Mouse (Mus musculus) kidney, embryonic 16.5 days (tissue): ENCODE results near the gene Sccpdh. TPM values are rescaled to one million over a fixed set of nuclear protein-coding genes. Genes with fewer than 3 reads are reported as not detected.
A peak's percentile ranks its signal among the peaks of the same experiment; 100 is the strongest.
"Not testable (repeated sequence)": the region's sequence is repeated elsewhere in the genome, so short reads cannot be mapped to it uniquely, and the experiment has no call there.

Experiments
- ATAC-seq: fragments of 200-750 bp; cut with Nextera tagmentation; 2 replicates; pipeline ENCODE4 v1.8.0; 2017; ENCODE audit warnings: moderate TSS enrichment; ENCODE audit not compliant: low FRiP score, low TSS enrichment
- H3K27ac ChIP-seq: fragments of 300-500 bp; sonication (generic); 2 replicates; pipeline ENCODE4 v1.5.1; 2014; ENCODE audit warnings: low read length
- H3K27me3 ChIP-seq: fragments of 300-500 bp; sonication (generic); 2 replicates; pipeline ENCODE4 v1.6.1; 2014; ENCODE audit warnings: low read length, control low read depth, mixed read lengths; ENCODE audit not compliant: insufficient read depth
- H3K36me3 ChIP-seq: fragments of 300-500 bp; sonication (generic); 2 replicates; pipeline ENCODE4 v1.6.1; 2014; ENCODE audit warnings: low read length, control low read depth, mixed read lengths; ENCODE audit not compliant: insufficient read depth
- H3K4me1 ChIP-seq: fragments of 300-500 bp; sonication (generic); 2 replicates; pipeline ENCODE4 v1.6.1; 2014; ENCODE audit warnings: low read length, control low read depth, mixed read lengths; ENCODE audit not compliant: insufficient read depth
- H3K4me2 ChIP-seq: fragments of 300-500 bp; sonication (generic); replicated peaks from 2 replicates; pipeline ENCODE4 v1.6.1; 2014; ENCODE audit warnings: low read depth, low read length
- H3K4me3 ChIP-seq: fragments of 300-500 bp; sonication (generic); 2 replicates; pipeline ENCODE4 v1.5.1; 2014; ENCODE audit warnings: mild to moderate bottlenecking, low read length
- H3K9ac ChIP-seq: fragments of 300-500 bp; sonication (generic); replicated peaks from 2 replicates; pipeline ENCODE4 v1.6.1; 2014; ENCODE audit warnings: low read length
- H3K9me3 ChIP-seq: fragments of 300-500 bp; sonication (generic); 2 replicates; pipeline ENCODE4 v1.6.1; 2016; ENCODE audit warnings: low read length, control low read depth
- WGBS: fragments of 180-500 bp; shearing (Covaris S2); extraction: QIAGEN DNeasy Blood & Tissue Kit; methylation state at CpG from one replicate; pipeline ENCODE4 v1.1.7; 2014; 5-methylcytosine and 5-hydroxymethylcytosine counted together
- polyA plus RNA-seq: library from polyadenylated mRNA; unstranded; fragments of >200 nt; fragmentation: Nextera tagmentation; extraction: Ambion mirVana; gene quantifications from 2 replicates; pipeline ENCODE4 v1.2.1, GENCODE M21; 2015

Sccpdh gene
- polyA plus RNA-seq, 1 experiment from 2014 or later = 76.2 TPM

DNA sequence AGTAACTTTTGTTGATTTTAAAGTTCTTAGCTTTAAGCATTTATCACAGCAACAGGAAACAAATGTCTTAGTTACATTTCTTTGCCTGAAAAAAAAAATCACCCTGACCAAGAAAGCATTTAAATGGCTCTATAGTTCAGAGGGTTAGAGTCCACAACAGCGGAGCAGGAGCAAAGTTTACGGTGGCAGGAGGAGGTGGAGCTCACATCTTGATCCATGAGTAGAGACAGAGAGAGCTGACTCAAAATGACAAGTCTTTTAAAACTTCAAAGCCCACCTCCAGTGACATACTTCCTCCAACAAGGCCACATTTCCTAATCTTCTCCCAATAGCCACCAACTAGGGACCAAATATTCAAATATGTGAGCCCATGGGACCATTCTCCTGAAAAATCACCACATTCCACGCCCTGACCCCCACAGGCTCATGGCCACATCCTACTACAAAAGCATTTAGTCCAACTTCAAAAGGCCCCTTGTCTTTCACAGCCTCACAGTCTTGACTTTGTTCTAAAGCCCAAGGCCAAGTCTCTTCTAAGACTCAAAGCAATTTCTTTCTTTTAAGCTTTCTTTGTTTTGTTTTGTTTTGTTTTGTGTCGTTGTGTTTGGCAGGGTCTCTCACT is 3.6 kb upstream of the Sccpdh start:
- Histone ChIP-seq H3K4me3 (no peak overlapping the region), H3K9ac (no peak overlapping the region), H3K4me1 (peaks cover 4% of the 10 kb centered on the region), H3K27me3 (no peaks in the 10 kb centered on the region), H3K4me2 (no peak overlapping the region), H3K27ac (no peak overlapping the region), H3K36me3 (no peaks in the 10 kb centered on the region), H3K9me3 (no peaks in the 10 kb centered on the region)
- WGBS = 62% methylated on average over 4 of the region's 4 CpGs
- no peak for ATAC-seq

DNA sequence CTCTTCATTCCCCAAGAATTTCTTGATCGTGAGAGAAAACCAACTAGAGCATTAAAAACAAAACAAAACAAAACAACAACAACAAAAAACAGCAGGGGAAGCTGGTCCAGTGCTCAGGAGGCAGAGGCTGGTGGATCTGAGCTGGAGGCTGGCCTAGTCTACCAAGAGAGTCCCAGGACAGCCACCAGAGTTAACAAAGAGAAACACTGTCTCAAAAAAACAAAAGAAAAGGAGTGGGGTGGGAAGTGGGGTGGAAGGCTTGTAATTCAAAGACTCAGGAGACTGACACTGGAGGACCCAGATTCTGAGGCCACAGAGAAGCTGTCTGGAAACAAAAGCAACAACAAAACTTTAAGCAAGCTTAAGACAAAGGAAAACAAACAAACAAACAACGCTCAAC is 1.0 kb upstream of the Sccpdh start:
- no peak for ATAC-seq
- Histone ChIP-seq H3K27ac (no peak overlapping the region), H3K36me3 (peaks cover 5% of the 10 kb centered on the region), H3K9me3 (no peaks in the 10 kb centered on the region), H3K4me3 (no peak overlapping the region), H3K27me3 (no peaks in the 10 kb centered on the region), H3K4me1 (peaks cover 7% of the 10 kb centered on the region), H3K9ac (no peak overlapping the region), H3K4me2 (no peak overlapping the region; the same call in 1 of the 2 replicates)
- WGBS = 64% methylated on average over 2 of the region's 2 CpGs

DNA sequence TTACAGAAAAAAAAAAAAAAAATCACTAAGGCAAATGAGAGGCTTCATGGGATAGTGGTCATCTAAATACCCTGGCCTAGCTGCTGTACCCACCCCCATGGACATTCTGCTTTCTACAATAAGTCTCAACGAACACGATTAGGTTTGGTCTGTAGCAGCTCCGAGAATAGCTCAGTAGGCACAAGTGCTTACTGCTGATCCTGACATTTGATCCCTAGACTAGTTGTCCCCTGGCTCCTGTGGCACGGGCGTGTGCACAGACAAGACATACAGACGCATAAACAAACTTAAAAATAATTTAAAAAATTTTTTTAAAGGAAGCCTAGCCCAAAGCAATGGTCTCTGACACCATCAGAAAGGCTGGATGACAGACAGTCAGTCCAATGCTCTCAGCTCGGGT is 560 bp upstream of the Sccpdh start:
- no peaks in the 10 kb centered on the region for H3K9me3 ChIP-seq
- H3K36me3 ChIP-seq = peaks cover 5% of the 10 kb centered on the region
- peak overlapping the region; percentile 87 for H3K4me2 ChIP-seq
- H3K9ac ChIP-seq = peak overlapping the region; percentile 90
- H3K4me3 ChIP-seq = peak overlapping the region; percentile 76
- H3K27me3 ChIP-seq = no peaks in the 10 kb centered on the region
- H3K4me1 ChIP-seq = peaks cover 7% of the 10 kb centered on the region
- 0 out of 2 replicates have a peak, but pooled peaks have one; percentile 2 for ATAC-seq
- H3K27ac ChIP-seq = peak overlapping the region; percentile 70; the same call in 1 of the 2 replicates
- 9% methylated on average over 7 of the region's 7 CpGs for WGBS

DNA sequence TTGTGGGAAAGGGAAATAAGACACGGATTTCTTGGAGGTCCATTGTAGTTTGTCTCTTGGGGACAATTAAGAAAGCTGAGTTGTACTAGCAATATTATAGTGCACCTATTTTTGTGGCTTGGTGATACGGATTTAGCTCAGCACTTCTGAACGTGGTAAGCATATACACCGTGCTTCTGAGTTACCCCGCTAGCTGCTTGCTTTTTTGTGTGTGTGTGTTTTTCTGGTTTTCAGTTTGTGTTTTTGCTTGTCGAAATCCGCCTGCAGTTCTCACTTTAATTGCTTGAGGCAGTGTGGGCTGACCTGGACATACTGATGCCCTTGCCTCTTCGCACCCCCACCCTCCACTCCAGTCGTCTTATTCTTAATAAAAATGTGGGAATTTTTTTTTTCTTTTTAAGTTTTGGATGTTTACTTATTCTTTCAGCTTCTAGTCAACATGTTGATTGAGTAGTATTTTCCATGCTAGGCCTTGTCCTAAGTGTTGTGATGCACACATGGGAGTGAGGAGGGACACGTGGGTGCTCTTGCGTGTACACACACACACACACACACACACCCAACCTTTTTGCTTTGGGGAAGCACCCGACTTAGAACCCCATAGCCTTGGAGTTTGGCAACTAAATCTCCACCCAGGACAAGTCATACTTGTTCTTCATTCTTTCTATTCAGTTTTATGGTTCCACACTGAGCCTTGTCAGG is 977 bp downstream of the Sccpdh start:
- Histone ChIP-seq H3K27me3 (no peaks in the 10 kb centered on the region), H3K4me1 (peaks cover 7% of the 10 kb centered on the region), H3K4me3 (peak overlapping the region; percentile 76), H3K9me3 (no peaks in the 10 kb centered on the region), H3K36me3 (peaks cover 11% of the 10 kb centered on the region), H3K4me2 (peak overlapping the region; percentile 87), H3K9ac (peak overlapping the region; percentile 90), H3K27ac (peak overlapping the region; percentile 70)
- no peak for ATAC-seq
- WGBS = 19% methylated on average over 12 of the region's 12 CpGs

DNA sequence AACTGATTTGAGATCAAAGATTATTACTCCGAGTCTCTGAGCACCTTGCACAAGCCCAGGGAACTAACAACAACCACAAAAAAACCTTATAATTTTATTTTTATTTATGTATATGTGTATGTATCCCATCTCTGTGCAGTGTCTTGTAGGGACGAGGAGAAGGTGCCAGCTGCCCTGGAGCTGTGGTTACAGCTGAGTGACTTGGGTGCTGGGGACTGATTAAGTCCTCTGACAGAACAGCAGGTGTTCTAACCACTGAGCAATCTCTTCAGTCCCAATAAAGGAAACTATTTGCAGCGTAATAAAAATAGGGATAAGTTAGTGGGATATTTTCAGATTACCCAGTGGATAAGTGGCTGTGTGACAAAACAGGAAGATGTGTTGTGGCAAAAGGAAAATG is 6.3 kb downstream of the Sccpdh start:
- Histone ChIP-seq H3K4me1 (peaks cover 4% of the 10 kb centered on the region), H3K36me3 (peaks cover 26% of the 10 kb centered on the region), H3K4me3 (no peak overlapping the region), H3K4me2 (no peak overlapping the region), H3K9me3 (no peaks in the 10 kb centered on the region), H3K27me3 (no peaks in the 10 kb centered on the region), H3K27ac (no peak overlapping the region), H3K9ac (no peak overlapping the region)
- ATAC-seq = no peak
- 86% methylated on average over 3 of the region's 3 CpGs for WGBS

DNA sequence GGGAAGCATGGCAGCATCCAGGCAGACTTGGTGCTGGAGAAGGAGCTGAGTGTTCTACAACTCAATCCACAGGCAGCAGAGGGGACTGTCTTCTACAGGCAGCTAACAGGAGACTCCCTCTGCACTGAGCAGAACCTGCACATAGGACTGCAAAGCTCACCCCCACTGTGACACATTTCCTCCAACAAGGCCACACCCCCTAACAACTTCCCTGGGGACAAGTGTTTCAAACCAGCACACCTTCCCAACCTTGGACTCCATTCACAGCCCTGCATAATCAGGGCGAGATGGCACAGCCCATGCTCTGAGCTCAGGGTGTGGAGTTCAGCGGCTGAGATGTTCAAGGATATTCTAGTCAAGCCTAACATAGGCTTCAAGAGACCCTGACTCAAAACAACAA is 9.0 kb downstream of the Sccpdh start:
- H3K9me3 ChIP-seq = no peaks in the 10 kb centered on the region
- WGBS = 95% methylated on average over 2 of the region's 2 CpGs
- no peak overlapping the region for H3K27ac ChIP-seq
- no peak overlapping the region for H3K9ac ChIP-seq
- no peaks in the 10 kb centered on the region for H3K27me3 ChIP-seq
- ATAC-seq = no peak
- H3K4me1 ChIP-seq = no peaks in the 10 kb centered on the region
- H3K4me3 ChIP-seq = no peak overlapping the region
- no peak overlapping the region for H3K4me2 ChIP-seq
- H3K36me3 ChIP-seq = peaks cover 31% of the 10 kb centered on the region

DNA sequence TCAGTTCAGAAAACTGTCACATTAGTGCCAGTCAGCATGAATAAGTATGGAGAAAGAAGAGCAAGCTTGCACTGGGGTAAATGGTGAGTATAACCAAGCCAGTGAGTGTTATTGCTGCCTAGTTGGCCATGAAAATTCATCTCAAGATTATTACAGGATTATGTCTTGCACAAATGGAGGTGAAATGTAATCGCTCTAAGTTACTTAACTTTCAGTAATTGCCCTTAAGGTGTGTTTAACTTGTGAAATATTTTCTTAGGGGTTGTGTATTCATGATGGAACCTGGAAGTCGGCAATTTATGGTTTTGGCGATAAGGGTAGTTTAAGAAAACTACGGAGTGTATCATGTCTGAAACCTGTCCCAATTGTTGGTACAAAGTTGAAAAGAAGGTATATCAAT is 11.3 kb downstream of the Sccpdh start:
- ATAC-seq = no peak
- no peak overlapping the region for H3K27ac ChIP-seq
- H3K27me3 ChIP-seq = no peaks in the 10 kb centered on the region
- no peak overlapping the region for H3K9ac ChIP-seq
- H3K9me3 ChIP-seq = no peaks in the 10 kb centered on the region
- peaks cover 39% of the 10 kb centered on the region for H3K36me3 ChIP-seq
- 94% methylated on average over 4 of the region's 4 CpGs for WGBS
- H3K4me3 ChIP-seq = no peak overlapping the region
- no peaks in the 10 kb centered on the region for H3K4me1 ChIP-seq
- H3K4me2 ChIP-seq = no peak overlapping the region

DNA sequence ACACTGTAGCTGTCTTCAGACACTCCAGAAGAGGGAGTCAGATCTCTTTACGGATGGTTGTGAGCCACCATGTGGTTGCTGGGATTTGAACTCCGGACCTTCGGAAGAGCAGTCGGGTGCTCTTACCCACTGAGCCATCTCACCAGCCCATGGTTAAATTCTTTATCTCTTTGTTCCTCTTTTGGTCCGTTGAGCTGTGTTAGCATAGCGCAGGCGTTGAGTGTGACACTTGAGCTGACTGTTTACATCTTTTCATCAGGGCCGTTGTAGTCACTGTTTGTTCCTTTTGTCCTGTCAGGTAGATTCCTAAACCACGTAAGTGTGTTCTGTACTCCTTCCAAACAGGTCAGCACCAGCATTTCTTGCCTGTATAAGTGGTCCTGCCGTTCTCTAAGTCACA is 14.7 kb downstream of the Sccpdh start:
- not testable (repeated sequence) for H3K4me3 ChIP-seq, H3K9ac ChIP-seq, H3K4me1 ChIP-seq, H3K27ac ChIP-seq, H3K9me3 ChIP-seq, H3K4me2 ChIP-seq, H3K27me3 ChIP-seq, ATAC-seq
- 81% methylated on average over 9 of the region's 10 CpGs for WGBS
- peaks cover 54% of the 10 kb centered on the region for H3K36me3 ChIP-seq

DNA sequence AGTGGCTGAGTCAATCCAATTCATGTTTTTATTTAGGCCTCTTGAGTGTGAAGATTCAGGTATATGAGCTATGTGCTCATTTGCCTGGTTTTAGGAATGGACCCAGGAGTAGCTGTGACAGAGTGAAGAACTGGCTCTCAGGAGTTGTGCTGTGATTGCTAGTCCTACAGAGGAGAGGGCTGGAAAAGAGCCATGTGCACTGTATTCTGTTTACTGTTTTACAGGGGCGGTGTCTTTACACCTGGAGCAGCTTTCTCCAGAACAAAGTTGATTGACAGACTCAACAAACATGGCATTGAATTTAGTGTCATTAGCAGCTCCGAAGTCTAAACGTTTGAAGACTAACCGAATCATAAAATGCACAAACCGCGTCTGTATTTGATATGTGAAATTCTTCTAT is 18.3 kb downstream of the Sccpdh start:
- Histone ChIP-seq H3K27me3 (no peaks in the 10 kb centered on the region), H3K4me3 (no peak overlapping the region), H3K4me2 (no peak overlapping the region), H3K27ac (no peak overlapping the region), H3K9me3 (no peaks in the 10 kb centered on the region), H3K4me1 (no peaks in the 10 kb centered on the region), H3K9ac (no peak overlapping the region), H3K36me3 (peaks cover 44% of the 10 kb centered on the region)
- no peak for ATAC-seq
- WGBS = 79% methylated on average over 6 of the region's 6 CpGs

DNA sequence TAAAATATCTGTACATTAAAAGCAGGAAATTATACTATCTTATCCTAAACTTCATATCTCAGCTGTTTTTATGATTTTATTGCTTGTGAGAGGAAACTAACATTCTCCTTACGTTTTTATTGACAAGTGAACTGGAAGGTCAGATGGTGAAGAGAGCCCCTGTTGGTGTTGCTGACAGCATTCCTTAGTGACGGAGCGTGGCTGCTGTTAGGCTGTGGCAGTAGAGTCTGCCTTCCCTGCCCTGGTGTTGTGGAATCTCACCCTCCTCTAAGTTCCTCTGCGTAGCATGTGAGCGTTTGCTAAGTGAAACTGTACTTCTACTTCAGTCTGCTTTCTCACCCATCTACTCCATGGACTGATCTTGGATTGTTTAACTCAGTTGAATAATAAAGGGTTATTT is 18.8 kb downstream of the Sccpdh start:
- H3K27me3 ChIP-seq = no peaks in the 10 kb centered on the region
- WGBS = 79% methylated on average over 5 of the region's 5 CpGs
- no peaks in the 10 kb centered on the region for H3K4me1 ChIP-seq
- no peak overlapping the region for H3K4me2 ChIP-seq
- H3K9ac ChIP-seq = no peak overlapping the region
- peaks cover 41% of the 10 kb centered on the region for H3K36me3 ChIP-seq
- no peak overlapping the region for H3K27ac ChIP-seq
- no peaks in the 10 kb centered on the region for H3K9me3 ChIP-seq
- ATAC-seq = no peak
- H3K4me3 ChIP-seq = no peak overlapping the region
